Mouse (Mus musculus) heart, adult 2 months (tissue): ENCODE data around the gene Scgb1a1. TPM values are rescaled to one million over a fixed set of nuclear protein-coding genes. Genes with fewer than 3 reads are reported as not detected.
"Not testable (repeated sequence)": the region's sequence is repeated elsewhere in the genome, so short reads cannot be mapped to it uniquely, and the experiment has no call there.

Source experiments
- DNase-seq, 2 experiments: peaks; one replicate each; pipeline ENCODE4 v3.0.0; 2021
- H3K27ac ChIP-seq: fragments of 200-600 bp; 2 replicates; pipeline ENCODE4 v1.8.1; 2022
- H3K27me3 ChIP-seq: fragments of 200-500 bp; 2 replicates; pipeline ENCODE4 v1.6.1; 2012; ENCODE audit warnings: mild to moderate bottlenecking, low read length, inconsistent platforms, mixed read lengths; ENCODE audit not compliant: control insufficient read depth, insufficient read depth
- H3K36me3 ChIP-seq: fragments of 200-500 bp; 2 replicates; pipeline ENCODE4 v1.6.1; 2012; ENCODE audit warnings: low read length, inconsistent platforms; ENCODE audit not compliant: control insufficient read depth, insufficient read depth
- H3K4me1 ChIP-seq: fragments of 200-500 bp; 2 replicates; pipeline ENCODE4 v1.6.1; 2011; ENCODE audit warnings: low read length; ENCODE audit not compliant: control insufficient read depth, insufficient read depth
- H3K4me3 ChIP-seq: fragments of 200-600 bp; 2 replicates; pipeline ENCODE4 v1.8.1; 2022
- H3K79me2 ChIP-seq: fragments of 200-500 bp; replicated peaks from 2 replicates; pipeline ENCODE4 v1.6.1; 2012; ENCODE audit warnings: mild to moderate bottlenecking, inconsistent platforms, low read length, moderate library complexity, mixed read lengths; ENCODE audit not compliant: control insufficient read depth, insufficient read depth
- H3K9ac ChIP-seq: fragments of 200-500 bp; 2 replicates; pipeline ENCODE4 v1.6.1; 2012; ENCODE audit warnings: low read depth, mild to moderate bottlenecking, control low read depth, inconsistent platforms, low read length, mixed read lengths
- CTCF ChIP-seq: fragments of 200-600 bp; IDR thresholded peaks from 2 replicates; pipeline ENCODE4 v1.8.1; 2022; ENCODE audit warnings: antibody characterized with exemption, mild to moderate bottlenecking, moderate library complexity
- EP300 ChIP-seq: fragments of 200-500 bp; IDR thresholded peaks from 2 replicates; pipeline ENCODE4 v1.6.1; 2011; ENCODE audit warnings: low read depth, low read length, control low read depth; ENCODE audit not compliant: insufficient read depth
- POLR2A ChIP-seq: fragments of 200-500 bp; IDR thresholded peaks from 2 replicates; pipeline ENCODE4 v1.6.1; 2011; ENCODE audit warnings: mild to moderate bottlenecking, low read depth, low read length, control low read depth; ENCODE audit not compliant: insufficient read depth
- WGBS: fragments of 180-500 bp; shearing (Covaris S2); methylation state at CpG from one replicate; pipeline ENCODE4 v1.1.7; 2018; 5-methylcytosine and 5-hydroxymethylcytosine counted together
- intact Hi-C: fragments of 180-260 bp; cut with DNase I; formaldehyde crosslinking; loops from one replicate; pipeline ENCODE4 v1.15.1; 2025
- long read RNA-seq: library from polyadenylated mRNA; stranded (forward); transcript quantifications from one replicate; pipeline ENCODE4 v2.0.0, GENCODE M21; 2021
- polyA plus RNA-seq: library from polyadenylated mRNA; depleted of rRNA; stranded (reverse); fragments of >200 nt; gene quantifications from 2 replicates; pipeline ENCODE4 v1.2.3, GENCODE M21; 2012; rRNA removed
- total RNA-seq, 2 experiments: library from RNA; stranded (reverse); gene quantifications; 2 replicates each; pipeline ENCODE4 v1.2.3; 2021

The Scgb1a1 gene
- total RNA-seq (under 1 TPM in 1 of 2 experiments, not detected in 1; 0.73 TPM), polyA plus RNA-seq (0.50 and 2,957 TPM in 2 replicates)
- long read RNA-seq: 0 reads

DNA sequence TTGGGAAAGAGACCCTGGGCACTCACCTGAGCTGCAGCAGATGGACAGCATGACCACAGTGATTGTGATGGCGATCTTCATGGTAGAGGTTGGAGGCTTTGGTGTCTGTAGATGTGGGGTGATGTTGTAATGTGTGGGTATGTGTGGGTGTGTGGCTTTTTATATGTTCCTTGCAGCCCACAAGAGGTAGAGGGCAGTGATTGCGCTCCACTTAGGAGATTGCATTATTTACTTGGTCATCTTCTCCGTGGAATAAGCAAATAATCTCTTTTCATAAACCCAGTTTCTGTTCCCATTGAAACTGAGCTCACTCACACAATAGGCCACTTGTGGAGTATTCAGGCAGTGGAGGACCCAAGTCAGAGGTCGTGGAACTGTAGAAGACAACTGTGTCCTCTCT lies at the start of gene Scgb1a1:
Gene Scgb1a1, minus strand, starts transcription at position 138 of the 400 bp plus-strand sequence.
- H3K9ac ChIP-seq: no peak within 1 kb of the TSS
- intact Hi-C loops: no loop called here
- no peaks in the 10 kb centered on the region for H3K4me1 ChIP-seq
- 87% methylated on average over 4 of the region's 4 CpGs for WGBS
- H3K4me3 ChIP-seq: no peak within 1 kb of the TSS
- no peak for DNase-seq
- no peaks in the 10 kb centered on the region for H3K27me3 ChIP-seq
- H3K27ac ChIP-seq: no peak within 1 kb of the TSS
- TF ChIP-seq CTCF: no peak
- no peaks in the 10 kb centered on the region for H3K36me3 ChIP-seq
- H3K79me2 ChIP-seq: no peaks in the 10 kb centered on the region

- H3K27me3 ChIP-seq: no peaks in the 10 kb centered on the region
- H3K79me2 ChIP-seq: no peaks in the 10 kb centered on the region
- H3K4me3 ChIP-seq: no peak overlapping the region
- H3K4me1 ChIP-seq: 0 out of 2 replicates have a peak, but pooled peaks cover 2% of the 10 kb centered on the region
- TF ChIP-seq CTCF: no peak
- no peak for TF ChIP-seq EP300
- TF ChIP-seq POLR2A: no peak
- intact Hi-C loops: no loop called here
- DNase-seq: no peak
- H3K9ac ChIP-seq: no peak overlapping the region
- peaks cover 3% of the 10 kb centered on the region for H3K36me3 ChIP-seq
- no peak overlapping the region for H3K27ac ChIP-seq
- WGBS: 81% methylated on average over 1 of the region's 1 CpGs
Observed at GRCm38 (mm10) chr19:9137159-9137558, 49.4 kb upstream of the Scgb1a1 start.

DNA sequence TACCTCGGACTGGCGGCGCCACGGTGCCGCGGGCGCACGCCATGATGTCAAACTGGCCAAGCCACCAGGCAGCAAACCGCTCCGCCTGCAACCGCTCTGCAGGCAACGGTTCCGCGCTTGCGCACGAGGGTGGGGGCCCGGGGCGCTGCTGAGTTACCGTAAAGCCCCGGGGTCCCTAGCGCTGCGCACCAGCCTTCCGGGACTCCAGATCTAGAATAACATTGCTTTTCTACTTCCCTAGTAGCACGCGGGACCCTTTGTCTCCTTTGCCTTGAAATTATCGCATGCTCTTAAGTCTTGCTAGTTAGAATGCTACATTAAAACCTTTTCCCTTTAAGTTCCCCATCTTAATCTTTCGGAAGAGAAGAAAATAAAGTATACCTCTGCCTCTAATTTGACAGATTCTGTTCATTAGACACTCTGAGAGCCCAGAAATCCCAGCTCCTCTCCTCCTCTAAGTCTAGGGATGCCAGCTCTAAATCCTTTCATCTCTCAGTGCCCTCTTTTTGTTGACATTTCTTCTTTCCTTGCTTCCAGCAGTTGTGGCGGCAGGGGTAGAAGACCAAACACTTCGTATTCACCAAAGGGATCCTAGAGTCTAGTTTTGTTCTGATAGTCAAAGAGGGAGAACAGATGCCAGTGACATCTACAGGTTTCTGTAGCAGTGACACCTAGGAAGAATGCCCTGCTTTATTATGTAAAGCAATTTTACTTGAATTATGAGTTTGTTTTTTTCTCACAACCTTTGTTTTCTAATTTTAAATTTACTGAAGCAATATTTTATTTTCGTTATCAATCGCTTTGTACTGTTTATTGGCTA lies 48.0 kb upstream of the Scgb1a1 start, which contains the start of gene Asrgl1:
Gene Asrgl1, minus strand, starts transcription at position 125 of the 820 bp plus-strand sequence.
- H3K27me3 ChIP-seq: no peaks in the 10 kb centered on the region
- TF ChIP-seq POLR2A (peak; percentile 80), CTCF (peak; percentile 26), EP300 (no peak)
- no peaks in the 10 kb centered on the region for H3K79me2 ChIP-seq
- intact Hi-C loops: no loop called here
- peak within 1 kb of the TSS; percentile 78 for H3K4me3 ChIP-seq
- peaks cover 3% of the 10 kb centered on the region for H3K36me3 ChIP-seq
- peak within 1 kb of the TSS; percentile 83 for H3K9ac ChIP-seq
- H3K27ac ChIP-seq: peak within 1 kb of the TSS; percentile 79
- peak; percentile 91 to 92 for DNase-seq
- H3K4me1 ChIP-seq: 0 out of 2 replicates have a peak, but pooled peaks cover 2% of the 10 kb centered on the region
- 10% methylated on average over 31 of the region's 31 CpGs for WGBS

- Histone ChIP-seq H3K27ac (peak overlapping the region; percentile 79), H3K79me2 (no peaks in the 10 kb centered on the region), H3K4me3 (peak overlapping the region; percentile 78), H3K27me3 (no peaks in the 10 kb centered on the region), H3K36me3 (peaks cover 5% of the 10 kb centered on the region), H3K4me1 (0 out of 2 replicates have a peak, but pooled peaks cover 2% of the 10 kb centered on the region), H3K9ac (peak overlapping the region; percentile 83)
- peak; percentile 27 to 40 for DNase-seq
- TF ChIP-seq CTCF: no peak
- TF ChIP-seq EP300: no peak
- no peak for TF ChIP-seq POLR2A
- 1% methylated on average over 37 of the region's 37 CpGs for WGBS
- intact Hi-C loops: no loop called here
Observed at GRCm38 (mm10) chr19:9134746-9135511, 47.2 kb upstream of the Scgb1a1 start.

GRCm38 (mm10) chr19:9129996-9130395 lies 42.2 kb upstream of the Scgb1a1 start:
- TF ChIP-seq CTCF: no peak
- TF ChIP-seq POLR2A: no peak
- no peak for TF ChIP-seq EP300
- no peaks in the 10 kb centered on the region for H3K79me2 ChIP-seq
- H3K4me1 ChIP-seq: peaks cover 2% of the 10 kb centered on the region; the same call in 1 of the 2 replicates
- H3K36me3 ChIP-seq: peaks cover 10% of the 10 kb centered on the region
- DNase-seq: no peak
- intact Hi-C loops: no loop called here
- H3K27ac ChIP-seq: no peak overlapping the region
- H3K4me3 ChIP-seq: no peak overlapping the region
- 35% methylated on average over 1 of the region's 1 CpGs for WGBS
- H3K9ac ChIP-seq: no peak overlapping the region
- no peaks in the 10 kb centered on the region for H3K27me3 ChIP-seq

DNA sequence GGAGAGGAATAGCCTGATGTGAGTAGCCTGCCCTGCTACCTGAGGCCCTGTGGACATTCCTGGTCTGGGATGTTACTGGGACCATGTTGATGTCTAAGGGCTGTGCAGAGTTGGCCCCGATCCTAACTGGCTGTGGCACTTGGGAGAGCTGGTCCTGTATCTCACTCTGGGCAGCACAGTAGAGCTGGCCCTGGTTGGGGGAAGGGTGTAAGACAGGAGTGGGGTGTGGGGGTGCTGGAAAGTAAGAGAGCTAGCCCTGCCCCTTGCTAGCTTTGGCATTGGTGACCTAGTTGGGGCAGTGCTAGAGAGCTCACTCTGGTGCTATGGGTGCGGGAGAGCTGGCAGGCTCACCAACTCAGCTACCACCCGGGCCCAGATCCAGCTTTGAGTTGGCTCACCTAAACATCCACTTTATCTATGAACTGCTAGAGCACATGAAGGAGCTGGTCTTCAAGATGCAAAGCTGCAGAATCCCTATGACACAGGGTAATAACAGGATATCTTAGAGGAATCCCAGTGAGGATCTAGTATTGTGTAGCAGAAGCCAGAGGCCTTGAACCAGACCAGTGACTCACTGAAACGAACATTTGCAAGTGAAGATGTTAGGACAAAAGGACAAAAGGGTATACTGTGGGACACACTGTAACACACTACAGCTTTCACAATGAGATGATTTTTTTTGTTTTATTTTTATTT lies 40.9 kb upstream of the Scgb1a1 start:
- Histone ChIP-seq H3K27me3 (no peaks in the 10 kb centered on the region), H3K36me3 (peaks cover 10% of the 10 kb centered on the region), H3K27ac (no peak overlapping the region), H3K4me3 (no peak overlapping the region), H3K4me1 (no peaks in the 10 kb centered on the region; the same call in 1 of the 2 replicates), H3K79me2 (no peaks in the 10 kb centered on the region), H3K9ac (no peak overlapping the region)
- no peak for TF ChIP-seq EP300
- intact Hi-C loops: no loop called here
- no peak for DNase-seq
- WGBS: 67% methylated on average over 4 of the region's 4 CpGs

DNA sequence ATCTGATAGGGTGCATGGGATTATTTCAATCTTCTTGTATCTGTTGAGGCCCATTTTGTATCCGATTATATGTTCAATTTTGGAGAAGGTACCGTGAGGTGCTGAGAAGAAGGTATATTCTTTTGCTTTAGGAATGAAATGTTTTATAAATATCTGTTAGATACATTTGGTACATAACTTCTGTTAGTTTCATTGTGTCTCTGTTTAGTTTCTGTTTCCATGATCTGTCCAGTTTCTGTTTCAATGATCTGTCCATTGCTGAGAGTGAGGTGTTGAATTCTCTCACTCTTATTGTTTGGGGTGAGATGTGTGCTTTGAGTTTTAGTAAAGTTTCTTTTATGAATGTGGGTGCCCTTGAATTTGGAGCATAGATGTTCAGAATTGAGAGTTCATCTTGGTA lies 36.2 kb upstream of the Scgb1a1 start:
- H3K36me3 ChIP-seq, H3K27ac ChIP-seq, H3K4me1 ChIP-seq, H3K27me3 ChIP-seq, DNase-seq, intact Hi-C loops, H3K9ac ChIP-seq, H3K4me3 ChIP-seq, H3K79me2 ChIP-seq: not testable (repeated sequence)
- 93% methylated on average over 2 of the region's 2 CpGs for WGBS
